Mouse (Mus musculus) kidney, adult 11 months (tissue): Measurements from ENCODE around the gene Hgd.
A peak's percentile ranks its signal among the peaks of the same experiment; 100 is the strongest.
"Not testable (repeated sequence)": the region's sequence is repeated elsewhere in the genome, so short reads cannot be mapped to it uniquely, and the experiment has no call there.

Source experiments
- DNase-seq: peaks from one replicate; pipeline ENCODE4 v3.0.0; 2022

Hgd gene

GRCm38 (mm10) chr16:37635095-37635494, 55.1 kb downstream of the Hgd start:
- DNase-seq: no peak

GRCm38 (mm10) chr16:37636107-37636506, 56.2 kb downstream of the Hgd start:
- no peak for DNase-seq

- DNase-seq: no peak
Observed at GRCm38 (mm10) chr16:37637802-37638201, 57.8 kb downstream of the Hgd start.

- not testable (repeated sequence) for DNase-seq
Observed at GRCm38 (mm10) chr16:37640522-37640921, 60.6 kb downstream of the Hgd start.

- no peak for DNase-seq
Observed at GRCm38 (mm10) chr16:37644486-37644885, 64.5 kb downstream of the Hgd start.

- DNase-seq: no peak
Observed at GRCm38 (mm10) chr16:37645211-37645610, 65.3 kb downstream of the Hgd start.

- DNase-seq: no peak
Observed at GRCm38 (mm10) chr16:37645799-37646198, 65.8 kb downstream of the Hgd start.

- no peak for DNase-seq
Observed at GRCm38 (mm10) chr16:37647067-37647466, 67.1 kb downstream of the Hgd start.

- no peak for DNase-seq
Observed at GRCm38 (mm10) chr16:37647936-37648335, 68.0 kb downstream of the Hgd start.

GRCm38 (mm10) chr16:37649068-37649467, 69.1 kb downstream of the Hgd start:
- DNase-seq: no peak

- peak; percentile 44 for DNase-seq
Observed at GRCm38 (mm10) chr16:37651467-37651866, 71.5 kb downstream of the Hgd start.

GRCm38 (mm10) chr16:37652654-37653053, 72.7 kb downstream of the Hgd start:
- DNase-seq: no peak

- DNase-seq: no peak
Observed at GRCm38 (mm10) chr16:37653058-37653457, 73.1 kb downstream of the Hgd start.

- peak; percentile 96 for DNase-seq
Observed at GRCm38 (mm10) chr16:37653731-37654657, 74.0 kb downstream of the Hgd start, which contains the start of gene Ndufb4. Gene Ndufb4, minus strand, starts transcription at chr16:37654453.

GRCm38 (mm10) chr16:37654831-37655455, 75.0 kb downstream of the Hgd start:
- no peak for DNase-seq

- no peak for DNase-seq
Observed at GRCm38 (mm10) chr16:37655756-37656347, 75.9 kb downstream of the Hgd start.

- DNase-seq: no peak
Observed at GRCm38 (mm10) chr16:37656796-37657195, 76.8 kb downstream of the Hgd start.

GRCm38 (mm10) chr16:37663643-37664459, 83.9 kb downstream of the Hgd start:
- DNase-seq: no peak

GRCm38 (mm10) chr16:37665394-37665935, 85.5 kb downstream of the Hgd start:
- DNase-seq: no peak

GRCm38 (mm10) chr16:37670666-37671283, 90.8 kb downstream of the Hgd start:
- DNase-seq: no peak

GRCm38 (mm10) chr16:37675326-37675725, 95.4 kb downstream of the Hgd start:
- no peak for DNase-seq
